Mouse (Mus musculus): ENCODE data around the gene Inpp4a.

Inpp4a gene

GRCm38 (mm10) chr1:37318558-37318957, 18.9 kb downstream of the Inpp4a start:
- in situ Hi-C loops (cut with MboI, MseI): no loop called here

- in situ Hi-C loops (cut with MboI, MseI): no loop called here
These were observed 23.0 kb downstream of the Inpp4a start for GRCm38 (mm10) chr1:37322690-37323089.

GRCm38 (mm10) chr1:37323208-37323607, 23.5 kb downstream of the Inpp4a start:
- in situ Hi-C loops (cut with MboI, MseI): no loop called here

GRCm38 (mm10) chr1:37324569-37324968, 24.9 kb downstream of the Inpp4a start:
- in situ Hi-C loops (cut with MboI, MseI): no loop called here

GRCm38 (mm10) chr1:37327311-37327710, 27.6 kb downstream of the Inpp4a start:
- in situ Hi-C loops (cut with MboI, MseI): no loop called here

- in situ Hi-C loops (cut with MboI, MseI): no loop called here
These were observed 29.5 kb downstream of the Inpp4a start for GRCm38 (mm10) chr1:37329132-37329531.

- in situ Hi-C loops (cut with MboI, MseI): no loop called here
These were observed 30.2 kb downstream of the Inpp4a start for GRCm38 (mm10) chr1:37329831-37330230.

GRCm38 (mm10) chr1:37332756-37333155, 33.1 kb downstream of the Inpp4a start:
- in situ Hi-C loops (cut with MboI, MseI): no loop called here

GRCm38 (mm10) chr1:37333741-37334440, 34.2 kb downstream of the Inpp4a start:
- in situ Hi-C loops (cut with MboI, MseI): no loop called here

- in situ Hi-C loops (cut with MboI, MseI): loop anchor here in 1 of 2 experiments (5.0 kb wide), 1 partner anchor 66 kb away; no protein-coding TSS in a partner anchor
These were observed 36.4 kb downstream of the Inpp4a start for GRCm38 (mm10) chr1:37336022-37336421.

- in situ Hi-C loops (cut with MboI, MseI): loop anchor here in 1 of 2 experiments (5.0 kb wide), 1 partner anchor 66 kb away; no protein-coding TSS in a partner anchor
These were observed 37.1 kb downstream of the Inpp4a start for GRCm38 (mm10) chr1:37336794-37337193.

GRCm38 (mm10) chr1:37337273-37337672, 37.6 kb downstream of the Inpp4a start:
- in situ Hi-C loops (cut with MboI, MseI): loop anchor here in 1 of 2 experiments (5.0 kb wide), 1 partner anchor 65 kb away; no protein-coding TSS in a partner anchor

- in situ Hi-C loops (cut with MboI, MseI): loop anchor here in 1 of 2 experiments (5.0 kb wide), 1 partner anchor 63 kb away; no protein-coding TSS in a partner anchor
These were observed 39.5 kb downstream of the Inpp4a start for GRCm38 (mm10) chr1:37339144-37339543.

- in situ Hi-C loops (cut with MboI, MseI): no loop called here
These were observed 41.7 kb downstream of the Inpp4a start for GRCm38 (mm10) chr1:37341347-37341746.

GRCm38 (mm10) chr1:37341914-37342313, 42.2 kb downstream of the Inpp4a start:
- in situ Hi-C loops (cut with MboI, MseI): no loop called here

GRCm38 (mm10) chr1:37342524-37342923, 42.9 kb downstream of the Inpp4a start:
- in situ Hi-C loops (cut with MboI, MseI): no loop called here

GRCm38 (mm10) chr1:37343265-37343664, 43.6 kb downstream of the Inpp4a start:
- in situ Hi-C loops (cut with MboI, MseI): no loop called here

GRCm38 (mm10) chr1:37344223-37344916, 44.7 kb downstream of the Inpp4a start:
- in situ Hi-C loops (cut with MboI, MseI): no loop called here

- in situ Hi-C loops (cut with MboI, MseI): no loop called here
These were observed 47.9 kb downstream of the Inpp4a start for GRCm38 (mm10) chr1:37347361-37348080.

GRCm38 (mm10) chr1:37350886-37351651, 51.4 kb downstream of the Inpp4a start:
- in situ Hi-C loops (cut with MboI, MseI): no loop called here

GRCm38 (mm10) chr1:37351961-37352360, 52.3 kb downstream of the Inpp4a start:
- in situ Hi-C loops (cut with MboI, MseI): no loop called here

All from T-helper 17 cell (primary cell).